Mouse (Mus musculus): Measurements from ENCODE around the gene Stac2.

- TF ChIP-seq CTCF (IDR thresholded peaks at IDR 0.05; ENCODE audit: control insufficient read depth, insufficient read depth, low read length) (no peak), POLR2A (IDR thresholded peaks at IDR 0.05; ENCODE audit: borderline replicate concordance, control insufficient read depth, low read depth, low read length) (no peak)
These were observed 33.2 kb downstream of the Stac2 start for GRCm38 (mm10) chr11:98019883-98020610.

Data from bone marrow, adult 2 months (tissue).